Mouse (Mus musculus) left cerebral cortex, adult 18-20 months (tissue): ENCODE measurements around the gene Hpse2. TPM values are rescaled to one million over a fixed set of nuclear protein-coding genes. Genes with fewer than 3 reads are reported as not detected.

Experiments used
- DNase-seq, 2 experiments: peaks; one replicate each; pipeline ENCODE4 v3.0.0; 2021 to 2022; ENCODE audit warnings: low spot score in 2 of 2, mixed read lengths in 1 of 2
- total RNA-seq, 2 experiments: library from RNA; stranded (reverse); gene quantifications; 2 replicates each; pipeline ENCODE4 v1.2.3; 2021

Gene Hpse2
- total RNA-seq, 2 experiments from 2014 or later = not detected

- peak in 1 of 2 experiments; percentile 37 for DNase-seq
These were observed 646.3 kb downstream of the Hpse2 start for GRCm38 (mm10) chr19:42741884-42742283.

GRCm38 (mm10) chr19:42740163-42740899, 647.8 kb downstream of the Hpse2 start:
- no peak for DNase-seq

- no peak for DNase-seq
These were observed 648.4 kb downstream of the Hpse2 start for GRCm38 (mm10) chr19:42739734-42740133.

GRCm38 (mm10) chr19:42737753-42738152, 650.4 kb downstream of the Hpse2 start:
- DNase-seq = no peak

Other genes with a start within 250 kb of the Hpse2 start
- 100 to 1,000 TPM; 104 to 106 TPM for gene Cnnm1, start 52.1 kb upstream of the Hpse2 start, total RNA-seq
- gene Got1, start 136.2 kb upstream of the Hpse2 start, total RNA-seq = 100 to 1,000 TPM; 407 to 417 TPM
- not detected for gene Nkx2-3, start 224.0 kb upstream of the Hpse2 start, total RNA-seq